Mouse (Mus musculus): ENCODE measurements around the gene Actc1.
A peak's percentile ranks its signal among the peaks of the same experiment; 100 is the strongest.

Actc1 gene

GRCm38 (mm10) chr2:114052696-114053598 lies at the start of gene Actc1:
Gene Actc1, minus strand, starts transcription at chr2:114053548.
- DNase-seq (ENCODE audit: low spot score): no peak

GRCm38 (mm10) chr2:114102471-114102870 lies 49.1 kb upstream of the Actc1 start:
- DNase-seq (ENCODE audit: low spot score): no peak

- DNase-seq (ENCODE audit: low spot score): no peak
Observed at GRCm38 (mm10) chr2:114100834-114101233, 47.5 kb upstream of the Actc1 start.

- DNase-seq (ENCODE audit: low spot score): no peak
Observed at GRCm38 (mm10) chr2:114099816-114100215, 46.5 kb upstream of the Actc1 start.

- DNase-seq (ENCODE audit: low spot score): no peak
Observed at GRCm38 (mm10) chr2:114099109-114099508, 45.8 kb upstream of the Actc1 start.

- DNase-seq (ENCODE audit: low spot score): no peak
Observed at GRCm38 (mm10) chr2:114097627-114098026, 44.3 kb upstream of the Actc1 start.

GRCm38 (mm10) chr2:114096570-114096969 lies 43.2 kb upstream of the Actc1 start:
- no peak for DNase-seq (ENCODE audit: low spot score)

GRCm38 (mm10) chr2:114095348-114095747 lies 42.0 kb upstream of the Actc1 start:
- DNase-seq (ENCODE audit: low spot score): no peak

- DNase-seq (ENCODE audit: low spot score): no peak
Observed at GRCm38 (mm10) chr2:114094696-114095095, 41.3 kb upstream of the Actc1 start.

- DNase-seq (ENCODE audit: low spot score): no peak
Observed at GRCm38 (mm10) chr2:114093577-114093976, 40.2 kb upstream of the Actc1 start.

- no peak for DNase-seq (ENCODE audit: low spot score)
Observed at GRCm38 (mm10) chr2:114089862-114090261, 36.5 kb upstream of the Actc1 start.

GRCm38 (mm10) chr2:114087271-114087670 lies 33.9 kb upstream of the Actc1 start:
- no peak for DNase-seq (ENCODE audit: low spot score)

GRCm38 (mm10) chr2:114071876-114072275 lies 18.5 kb upstream of the Actc1 start:
- no peak for DNase-seq (ENCODE audit: low spot score)

- no peak for DNase-seq (ENCODE audit: low spot score)
Observed at GRCm38 (mm10) chr2:114066226-114066625, 12.9 kb upstream of the Actc1 start.

- DNase-seq (ENCODE audit: low spot score): no peak
Observed at GRCm38 (mm10) chr2:114064004-114064403, 10.7 kb upstream of the Actc1 start.

GRCm38 (mm10) chr2:114060071-114060591 lies 6.8 kb upstream of the Actc1 start:
- DNase-seq (ENCODE audit: low spot score): no peak

GRCm38 (mm10) chr2:114059608-114060007 lies 6.3 kb upstream of the Actc1 start:
- DNase-seq (ENCODE audit: low spot score): no peak

- no peak for DNase-seq (ENCODE audit: low spot score)
Observed at GRCm38 (mm10) chr2:114058226-114058796, 5.0 kb upstream of the Actc1 start.

GRCm38 (mm10) chr2:114057303-114057853 lies 4.0 kb upstream of the Actc1 start:
- DNase-seq (ENCODE audit: low spot score): peak; percentile 69

GRCm38 (mm10) chr2:114054129-114054528 lies 781 bp upstream of the Actc1 start:
- DNase-seq (ENCODE audit: low spot score): no peak

GRCm38 (mm10) chr2:114051871-114052241 lies 1.5 kb downstream of the Actc1 start:
- DNase-seq (ENCODE audit: low spot score): no peak

- DNase-seq (ENCODE audit: low spot score): no peak
Observed at GRCm38 (mm10) chr2:114051111-114051870, 2.1 kb downstream of the Actc1 start.
